Mouse (Mus musculus) erythroblast, embryonic 14.5 days (primary cell): ENCODE results near the gene Sema5b.

Experiments
- GATA1 ChIP-seq: IDR thresholded peaks from 2 replicates; pipeline ENCODE4 v1.6.1; 2012; ENCODE audit warnings: low read length, inconsistent platforms, mixed read lengths
- TAL1 ChIP-seq: IDR thresholded peaks from 3 replicates; pipeline ENCODE4 v1.6.1; 2012; ENCODE audit warnings: low read length, inconsistent platforms, mixed read lengths

DNA sequence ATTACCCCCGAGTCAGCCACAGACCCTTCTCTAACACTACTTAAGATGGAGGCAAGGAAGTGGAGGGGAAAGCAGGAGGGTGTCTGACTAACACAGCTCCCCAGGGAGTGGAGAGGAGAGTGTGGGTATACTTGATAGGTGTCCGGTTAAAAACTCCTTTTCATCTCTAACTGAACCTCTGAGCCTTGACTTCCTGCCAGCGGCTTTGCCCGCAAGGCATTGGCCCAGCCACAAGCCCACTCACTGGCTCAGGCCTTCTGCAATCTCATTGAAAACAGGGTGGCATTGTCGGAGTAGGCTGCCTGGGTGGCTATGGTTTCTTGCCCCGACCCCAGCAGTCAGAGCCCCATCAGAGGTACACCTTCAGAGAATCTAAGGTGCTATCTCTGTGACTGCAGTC lies 20.6 kb downstream of the Sema5b start:
- no peak for TF ChIP-seq GATA1
- no peak for TF ChIP-seq TAL1
